Mouse (Mus musculus) stomach, postnatal 0 days (tissue): ENCODE data around the gene Gm3106.
"Not testable (repeated sequence)": the region's sequence is repeated elsewhere in the genome, so short reads cannot be mapped to it uniquely, and the experiment has no call there.

Experiments
- CTCF ChIP-seq: IDR thresholded peaks from 2 replicates; pipeline ENCODE4 v1.5.1; 2016; ENCODE audit warnings: antibody characterized with exemption, low read depth, mild to moderate bottlenecking, moderate library complexity
- EP300 ChIP-seq: optimal IDR thresholded peaks from 2 replicates; pipeline ENCODE3; 2016; ENCODE audit warnings: antibody characterized with exemption

DNA sequence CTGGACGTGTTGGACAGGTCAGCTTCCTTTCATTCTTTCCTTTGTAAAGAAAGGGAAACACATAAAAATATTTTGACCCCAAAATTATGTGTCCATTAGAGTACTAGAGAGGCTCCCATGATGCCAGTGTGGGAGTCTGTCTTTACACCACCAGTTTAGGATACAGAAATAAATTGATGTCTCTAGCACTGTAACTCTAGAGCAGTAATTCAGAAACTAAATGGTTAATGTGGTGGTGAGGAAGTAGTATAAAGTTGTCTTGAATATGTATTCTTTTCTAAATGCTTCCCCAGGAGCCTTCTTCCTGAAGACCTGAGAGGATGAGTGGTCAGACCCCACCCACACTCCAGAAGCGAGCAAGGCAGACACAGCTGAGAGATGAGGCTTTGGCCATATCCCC lies at the start of gene Gm3106:
- TF ChIP-seq CTCF, EP300: not testable (repeated sequence)
